Mouse (Mus musculus) ES-Bruce4 (cell line): ENCODE results near the gene Map2k1.

ENCODE experiments used
- EP300 ChIP-seq: IDR thresholded peaks from 2 replicates; pipeline ENCODE4 v1.6.1; 2011; ENCODE audit warnings: low read depth, low read length; ENCODE audit not compliant: insufficient read depth
- POLR2A ChIP-seq: IDR thresholded peaks from one replicate; pipeline ENCODE4 v1.8.1; 2011; ENCODE audit warnings: low read length; ENCODE audit not compliant: insufficient read depth

DNA sequence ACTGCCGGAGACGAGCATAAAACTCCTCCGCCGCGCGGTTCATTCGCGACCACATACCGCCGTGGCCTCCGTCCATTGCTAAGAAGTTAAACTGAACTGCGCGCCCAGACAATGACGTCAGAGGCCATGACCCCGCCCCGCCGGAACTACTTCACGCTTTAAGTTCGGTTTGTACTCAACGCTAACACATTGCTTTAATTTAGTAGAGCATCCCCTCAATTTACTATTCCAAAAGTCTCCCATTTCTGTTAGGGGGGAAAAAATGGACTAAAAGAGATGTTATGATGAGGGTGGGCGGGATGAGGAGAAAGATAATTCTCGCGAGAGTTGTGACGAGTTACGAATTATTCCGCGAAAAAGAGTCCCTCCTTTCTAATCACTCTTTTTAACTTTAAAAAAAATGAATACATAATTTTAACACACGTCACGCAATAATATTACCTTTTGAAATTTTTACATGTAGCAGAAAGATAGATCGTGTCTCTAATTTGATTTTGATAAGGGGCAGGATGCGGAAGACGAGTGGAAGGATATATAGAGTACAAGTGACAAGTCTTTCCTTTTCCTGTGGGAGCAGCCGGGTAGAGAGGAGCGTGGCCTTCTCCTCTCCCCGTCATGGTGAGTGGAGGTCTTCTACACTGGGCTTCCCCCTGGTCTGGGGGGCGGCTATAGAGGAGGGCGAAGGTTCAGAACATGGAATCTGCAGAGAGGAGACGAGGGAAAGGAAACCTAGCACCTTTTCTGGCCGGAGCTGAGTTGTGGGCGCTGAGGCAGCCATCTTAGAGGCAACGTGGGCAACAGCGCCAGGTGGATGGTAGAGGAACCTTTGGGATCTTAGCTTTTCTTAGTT lies 80.4 kb downstream of the Map2k1 start, which contains the start of the genes Zwilch and Rpl4:
- TF ChIP-seq POLR2A (peak; percentile 93), EP300 (no peak)
